Mouse (Mus musculus): ENCODE measurements at regions not wholly inside any gene's neighbourhood (a gene's known extent, or its start where the extent isn't known, plus 50 kb on each side); places are given as distances from the start of the nearest gene placed in this dataset.

DNA sequence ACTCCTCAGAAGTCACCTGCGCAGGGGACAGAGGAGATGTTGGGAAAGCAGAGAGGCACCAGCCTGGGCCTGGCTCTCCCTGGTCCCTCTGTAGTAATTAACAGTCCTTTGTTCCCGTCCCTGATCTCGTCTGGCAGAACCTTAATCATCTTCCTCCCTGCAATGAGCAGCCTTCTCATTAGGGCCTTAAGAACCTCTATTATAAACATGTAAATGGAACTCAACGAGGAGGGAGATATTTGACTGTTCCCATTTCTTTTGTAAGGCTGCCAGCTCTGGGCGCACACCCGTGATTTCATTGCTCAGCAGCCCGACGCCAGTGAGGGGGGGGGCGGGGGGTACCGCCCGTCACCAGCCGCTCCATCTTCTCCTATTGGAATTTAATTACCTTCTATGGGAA is 81.8 kb upstream of the Thy1 start:
- Histone ChIP-seq H3K4me3 (replicated peaks) (no peak overlapping the region), H3K9ac (no peak overlapping the region), H3K4me1 (peaks cover 12% of the 10 kb centered on the region; the same call in 1 of the 2 replicates), H3K27me3 (peaks cover 76% of the 10 kb centered on the region), H3K4me2 (no peak overlapping the region), H3K27ac (peak overlapping the region; percentile 70), H3K9me3 (no peaks in the 10 kb centered on the region), H3K36me3 (replicated peaks) (no peaks in the 10 kb centered on the region)
- 14% methylated on average over 12 of the region's 12 CpGs for WGBS
- peak; percentile 83 for ATAC-seq (ENCODE audit: low FRiP score)

DNA sequence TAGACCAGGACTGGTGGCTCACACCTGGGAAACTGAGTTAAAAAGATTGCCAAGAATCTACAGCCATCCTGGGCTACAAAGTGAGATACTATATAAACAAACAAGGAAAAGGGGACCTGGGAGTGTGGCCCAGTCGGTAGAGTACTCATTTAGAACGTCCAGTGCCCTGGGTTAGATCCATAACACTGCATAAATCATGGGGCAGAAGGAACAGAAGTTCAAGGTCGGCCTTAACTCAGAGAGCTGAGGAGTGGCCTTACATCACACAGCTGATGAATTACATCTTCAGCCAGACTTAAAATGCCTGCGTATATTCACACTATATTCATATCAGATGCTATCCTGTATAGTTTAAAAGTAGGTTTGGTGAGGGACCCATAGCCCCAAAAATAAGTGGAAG is 78.0 kb upstream of the Thy1 start:
- H3K4me3 ChIP-seq (replicated peaks), result no peak overlapping the region
- H3K4me1 ChIP-seq, result peaks cover 33% of the 10 kb centered on the region
- H3K4me2 ChIP-seq, result no peak overlapping the region
- no peak for ATAC-seq (ENCODE audit: low FRiP score)
- peaks cover 48% of the 10 kb centered on the region for H3K27me3 ChIP-seq
- H3K9ac ChIP-seq, result no peak overlapping the region
- WGBS, result 73% methylated on average over 4 of the region's 4 CpGs
- H3K9me3 ChIP-seq, result no peaks in the 10 kb centered on the region
- no peaks in the 10 kb centered on the region for H3K36me3 ChIP-seq (replicated peaks)
- H3K27ac ChIP-seq, result no peak overlapping the region

DNA sequence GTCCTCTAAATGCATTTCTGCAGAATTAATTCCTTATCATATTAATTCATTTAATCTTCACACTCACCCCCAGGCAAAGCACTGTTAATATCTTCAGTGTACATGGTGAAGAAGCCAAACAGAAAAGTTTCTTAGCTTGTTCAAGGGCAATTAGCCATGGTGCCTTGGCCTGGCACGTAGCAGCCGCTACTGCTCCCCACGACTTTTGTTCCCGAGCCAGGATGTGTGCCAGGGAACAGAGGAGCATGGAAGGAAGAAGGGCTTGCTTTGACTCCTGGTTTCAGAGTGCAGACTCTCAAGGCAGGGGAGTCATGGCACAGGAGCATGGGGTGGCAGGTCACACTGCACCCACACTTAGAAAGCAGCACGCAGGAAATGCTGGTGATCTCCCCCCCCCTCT is 77.4 kb upstream of the Thy1 start:
- WGBS, result 85% methylated on average over 5 of the region's 5 CpGs
- Histone ChIP-seq H3K9ac (no peak overlapping the region), H3K36me3 (replicated peaks) (no peaks in the 10 kb centered on the region), H3K9me3 (no peaks in the 10 kb centered on the region), H3K4me2 (no peak overlapping the region), H3K27me3 (peaks cover 46% of the 10 kb centered on the region), H3K4me3 (replicated peaks) (no peak overlapping the region), H3K4me1 (peaks cover 39% of the 10 kb centered on the region), H3K27ac (no peak overlapping the region)
- ATAC-seq (ENCODE audit: low FRiP score), result no peak

DNA sequence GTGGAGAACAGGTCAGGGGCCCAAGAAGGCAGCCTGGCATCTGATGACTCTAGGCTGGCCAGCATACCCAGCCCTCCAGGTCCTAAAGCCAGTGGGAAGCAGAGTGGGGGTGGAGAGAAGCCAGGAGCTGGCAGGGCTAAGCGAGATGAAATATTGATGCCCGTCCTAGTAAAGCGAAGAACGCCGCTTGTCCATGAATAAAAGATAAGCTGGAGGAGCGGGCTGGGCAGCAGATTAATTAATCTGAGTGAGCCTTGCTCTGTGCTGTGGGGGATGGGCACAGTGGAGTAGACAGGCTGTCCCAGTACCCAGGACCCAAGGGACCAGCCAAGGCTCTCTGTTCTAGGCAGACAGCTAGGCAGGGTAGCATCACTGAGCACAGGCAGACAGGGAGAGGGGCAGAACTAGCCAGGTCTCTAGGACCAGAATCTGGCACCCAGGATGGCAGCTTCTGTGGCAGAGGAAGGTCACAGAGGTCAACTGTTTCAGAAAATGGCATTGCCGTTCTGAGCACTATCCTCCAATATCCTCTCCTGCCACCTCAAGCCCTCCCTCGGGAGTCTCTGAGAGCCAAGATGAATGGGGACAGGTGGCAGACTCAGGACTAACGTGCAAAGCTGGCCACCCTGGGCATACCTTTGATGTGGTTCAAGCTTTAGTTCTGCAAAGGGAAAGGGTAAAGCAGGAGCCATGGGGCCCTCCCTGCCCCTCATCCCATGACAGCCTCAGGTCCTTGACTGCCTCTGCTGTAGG is 73.0 kb upstream of the Thy1 start:
- Histone ChIP-seq H3K4me3 (replicated peaks) (no peak overlapping the region; the same call in 1 of the 2 replicates), H3K4me2 (peak overlapping the region; percentile 22; the same call in 1 of the 2 replicates), H3K27ac (0 out of 2 replicates have a peak overlapping the region, but pooled peaks have one; percentile 25), H3K9me3 (no peaks in the 10 kb centered on the region), H3K36me3 (replicated peaks) (no peaks in the 10 kb centered on the region), H3K9ac (no peak overlapping the region), H3K4me1 (peaks cover 34% of the 10 kb centered on the region), H3K27me3 (peaks cover 35% of the 10 kb centered on the region)
- ATAC-seq (ENCODE audit: low FRiP score), result peak; percentile 66
- 33% methylated on average over 9 of the region's 9 CpGs for WGBS

DNA sequence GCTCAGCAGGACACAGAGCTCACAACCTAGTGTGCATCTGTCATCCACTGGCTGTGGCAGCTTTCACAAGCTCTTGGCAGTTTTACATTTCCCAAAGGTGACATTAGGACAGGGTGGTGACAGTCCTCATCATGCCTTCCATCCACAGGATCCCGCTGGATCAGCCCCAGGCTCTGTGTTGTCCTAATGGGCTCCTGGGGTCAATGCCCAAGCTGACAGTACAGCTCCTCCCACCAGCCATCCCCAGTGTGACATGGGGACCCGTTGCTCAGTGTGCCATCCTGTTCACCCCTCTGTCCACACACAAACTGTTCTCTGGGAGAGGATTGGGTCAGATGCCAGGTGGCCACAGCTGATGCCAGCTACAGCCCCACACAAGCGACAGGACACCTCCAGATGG is 72.3 kb upstream of the Thy1 start:
- no peak for ATAC-seq (ENCODE audit: low FRiP score)
- peaks cover 34% of the 10 kb centered on the region for H3K27me3 ChIP-seq
- H3K4me2 ChIP-seq, result no peak overlapping the region
- H3K9ac ChIP-seq, result no peak overlapping the region
- no peak overlapping the region for H3K27ac ChIP-seq
- no peak overlapping the region for H3K4me3 ChIP-seq (replicated peaks)
- no peaks in the 10 kb centered on the region for H3K36me3 ChIP-seq (replicated peaks)
- H3K4me1 ChIP-seq, result peaks cover 34% of the 10 kb centered on the region
- no peaks in the 10 kb centered on the region for H3K9me3 ChIP-seq
- 71% methylated on average over 3 of the region's 3 CpGs for WGBS

DNA sequence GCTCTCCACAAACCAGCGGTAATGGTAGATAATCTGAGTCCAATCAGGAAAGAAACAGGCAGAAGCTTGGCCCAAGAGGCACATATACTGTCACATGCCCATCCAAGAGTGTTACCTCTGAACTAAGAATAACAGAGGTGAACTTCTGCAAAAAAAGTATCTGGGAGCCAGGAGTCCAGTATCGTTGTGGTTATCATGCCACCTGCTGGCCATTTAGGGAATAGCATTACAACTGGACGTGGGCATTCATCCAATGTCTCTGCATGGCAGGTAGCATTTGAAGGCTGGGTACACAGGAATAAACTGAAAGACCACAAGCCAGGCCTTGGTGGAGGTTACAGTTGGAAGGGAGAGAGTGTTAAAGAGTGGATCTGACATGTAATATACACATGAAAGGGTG is 70.9 kb upstream of the Thy1 start:
- no peak for ATAC-seq (ENCODE audit: low FRiP score)
- H3K36me3 ChIP-seq (replicated peaks), result no peaks in the 10 kb centered on the region
- peaks cover 34% of the 10 kb centered on the region for H3K4me1 ChIP-seq
- H3K9ac ChIP-seq, result no peak overlapping the region
- peaks cover 25% of the 10 kb centered on the region for H3K27me3 ChIP-seq
- no peaks in the 10 kb centered on the region for H3K9me3 ChIP-seq
- 7% methylated on average over 3 of the region's 3 CpGs for WGBS
- H3K4me2 ChIP-seq, result no peak overlapping the region
- H3K4me3 ChIP-seq (replicated peaks), result no peak overlapping the region
- H3K27ac ChIP-seq, result no peak overlapping the region

DNA sequence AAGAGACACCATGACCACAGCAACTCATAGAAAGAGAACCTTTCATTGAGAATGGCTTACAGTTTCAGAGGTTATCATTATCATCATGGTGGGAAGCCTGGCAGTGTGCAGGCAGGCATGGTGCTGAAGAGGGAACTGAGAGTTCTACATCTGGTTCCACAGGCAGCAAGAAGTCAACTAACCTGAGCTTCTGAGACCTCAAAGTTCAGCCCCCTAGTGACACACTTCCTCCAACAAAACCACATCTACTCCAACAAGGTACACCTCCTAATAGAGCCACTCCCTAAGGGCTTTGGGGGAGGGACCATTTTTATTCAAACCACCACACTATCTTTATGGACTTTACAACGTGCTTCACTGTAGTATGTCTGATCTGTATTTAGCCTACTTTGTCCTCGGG is 67.8 kb upstream of the Thy1 start:
- Histone ChIP-seq H3K4me1 (peaks cover 12% of the 10 kb centered on the region), H3K9me3 (no peaks in the 10 kb centered on the region), H3K9ac (no peak overlapping the region), H3K27ac (no peak overlapping the region), H3K36me3 (replicated peaks) (no peaks in the 10 kb centered on the region), H3K27me3 (peaks cover 22% of the 10 kb centered on the region), H3K4me2 (no peak overlapping the region), H3K4me3 (replicated peaks) (no peak overlapping the region)
- 84% methylated on average over 2 of the region's 2 CpGs for WGBS
- no peak for ATAC-seq (ENCODE audit: low FRiP score)

DNA sequence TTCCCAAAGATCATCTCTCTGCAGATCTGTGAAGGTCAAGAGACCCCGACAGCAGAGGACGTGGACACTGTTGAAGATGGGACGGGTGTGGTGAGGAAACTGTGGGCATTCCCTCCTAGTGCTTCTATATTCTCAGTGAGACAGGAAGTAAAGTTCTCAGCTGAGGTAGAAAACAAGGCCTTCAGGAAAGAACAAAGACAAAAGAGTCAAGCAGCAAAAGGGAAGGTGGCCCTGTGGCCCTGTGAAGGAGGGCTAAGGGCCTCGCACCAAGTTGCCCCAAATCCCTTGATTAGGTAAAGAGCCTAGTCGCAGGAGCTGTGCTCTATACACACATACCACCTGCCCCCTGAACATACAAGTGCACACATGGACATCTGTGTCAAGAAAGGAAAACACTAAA is 66.8 kb upstream of the Thy1 start:
- H3K9me3 ChIP-seq, result no peaks in the 10 kb centered on the region
- WGBS, result 93% methylated on average over 5 of the region's 5 CpGs
- no peak overlapping the region for H3K27ac ChIP-seq
- no peaks in the 10 kb centered on the region for H3K36me3 ChIP-seq (replicated peaks)
- H3K4me1 ChIP-seq, result 0 out of 2 replicates have a peak, but pooled peaks cover 4% of the 10 kb centered on the region
- H3K9ac ChIP-seq, result no peak overlapping the region
- ATAC-seq (ENCODE audit: low FRiP score), result no peak
- 0 out of 2 replicates have a peak, but pooled peaks cover 13% of the 10 kb centered on the region for H3K27me3 ChIP-seq
- no peak overlapping the region for H3K4me2 ChIP-seq
- no peak overlapping the region for H3K4me3 ChIP-seq (replicated peaks)

DNA sequence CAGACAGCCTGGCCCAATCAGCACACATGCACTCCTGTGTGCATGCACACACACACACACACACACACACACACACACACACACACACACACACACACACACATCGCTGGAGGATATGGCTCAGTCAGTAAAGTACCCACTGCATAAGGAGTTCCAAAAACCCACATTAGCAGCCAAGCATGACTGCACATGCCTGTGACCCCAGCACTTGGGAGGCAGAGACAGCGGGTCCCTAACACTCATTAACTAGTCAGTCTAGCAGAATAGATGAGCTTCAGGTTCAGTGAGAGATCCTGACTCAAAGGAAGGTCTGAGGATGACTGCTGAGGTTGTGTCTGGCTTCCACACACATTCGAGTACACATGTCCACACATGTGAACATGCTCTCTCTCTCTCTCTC is 65.4 kb upstream of the Thy1 start:
- 72% methylated on average over 3 of the region's 3 CpGs for WGBS
- no peak for ATAC-seq (ENCODE audit: low FRiP score)
- Histone ChIP-seq H3K9me3 (no peaks in the 10 kb centered on the region), H3K4me1 (no peaks in the 10 kb centered on the region), H3K9ac (no peak overlapping the region), H3K4me2 (no peak overlapping the region), H3K27me3 (0 out of 2 replicates have a peak, but pooled peaks cover 6% of the 10 kb centered on the region), H3K36me3 (replicated peaks) (no peaks in the 10 kb centered on the region), H3K4me3 (replicated peaks) (no peak overlapping the region), H3K27ac (no peak overlapping the region)

DNA sequence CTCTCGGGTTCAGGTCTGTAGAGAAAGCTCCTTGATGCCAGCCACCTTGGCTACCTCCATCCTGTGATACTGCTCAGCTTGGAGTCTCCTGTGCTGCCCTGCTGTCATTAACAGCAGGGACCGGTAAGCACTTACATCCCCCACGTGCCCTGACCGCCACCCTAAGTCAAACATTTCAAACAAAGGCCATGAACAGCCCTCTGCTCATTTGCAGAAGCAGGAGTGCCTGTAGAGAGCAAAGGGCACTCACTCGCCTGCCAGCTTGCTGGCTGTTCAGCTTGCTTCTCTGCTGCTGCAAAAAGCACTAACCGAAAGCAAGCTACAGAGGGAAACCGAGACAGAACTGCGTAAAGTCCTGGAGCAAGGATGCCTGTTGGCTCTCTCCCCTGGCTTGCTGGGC is 61.8 kb upstream of the Thy1 start:
- no peak overlapping the region for H3K27ac ChIP-seq
- no peaks in the 10 kb centered on the region for H3K4me1 ChIP-seq
- no peak overlapping the region for H3K4me3 ChIP-seq (replicated peaks)
- WGBS, result 36% methylated on average over 8 of the region's 8 CpGs
- no peaks in the 10 kb centered on the region for H3K36me3 ChIP-seq (replicated peaks)
- H3K27me3 ChIP-seq, result 0 out of 2 replicates have a peak, but pooled peaks cover 4% of the 10 kb centered on the region
- no peaks in the 10 kb centered on the region for H3K9me3 ChIP-seq
- no peak for ATAC-seq (ENCODE audit: low FRiP score)
- H3K9ac ChIP-seq, result no peak overlapping the region
- H3K4me2 ChIP-seq, result no peak overlapping the region

DNA sequence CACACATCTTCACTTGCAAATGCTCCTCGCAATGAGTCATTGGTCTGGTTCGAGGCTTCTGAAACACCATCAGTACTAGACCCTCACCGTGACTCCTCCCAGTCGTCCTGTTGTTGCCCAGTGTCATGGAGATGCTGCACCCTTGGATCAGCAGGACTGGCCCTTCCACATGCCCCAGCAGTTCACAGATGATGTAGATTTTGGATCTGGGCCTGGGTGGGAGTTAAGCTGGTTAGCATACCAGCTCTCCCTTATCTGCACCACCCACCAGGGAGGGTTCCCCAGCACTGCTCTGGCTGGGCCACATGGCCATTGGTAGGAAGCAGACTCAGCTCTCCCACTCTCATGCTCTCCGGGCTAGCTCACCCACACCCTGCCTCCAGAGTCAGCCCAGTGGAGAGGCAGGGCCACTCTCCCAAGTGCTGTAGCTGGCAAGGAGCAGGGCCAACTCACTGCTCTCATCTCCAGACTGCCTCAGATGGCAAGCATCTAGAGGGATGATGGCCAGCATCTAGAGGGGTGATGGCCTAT is 60.8 kb upstream of the Thy1 start:
- H3K27ac ChIP-seq, result no peak overlapping the region
- no peaks in the 10 kb centered on the region for H3K9me3 ChIP-seq
- H3K27me3 ChIP-seq, result 0 out of 2 replicates have a peak, but pooled peaks cover 4% of the 10 kb centered on the region
- H3K4me2 ChIP-seq, result no peak overlapping the region
- H3K4me1 ChIP-seq, result no peaks in the 10 kb centered on the region
- H3K9ac ChIP-seq, result no peak overlapping the region
- 79% methylated on average over 5 of the region's 5 CpGs for WGBS
- ATAC-seq (ENCODE audit: low FRiP score), result no peak
- no peaks in the 10 kb centered on the region for H3K36me3 ChIP-seq (replicated peaks)
- H3K4me3 ChIP-seq (replicated peaks), result no peak overlapping the region

DNA sequence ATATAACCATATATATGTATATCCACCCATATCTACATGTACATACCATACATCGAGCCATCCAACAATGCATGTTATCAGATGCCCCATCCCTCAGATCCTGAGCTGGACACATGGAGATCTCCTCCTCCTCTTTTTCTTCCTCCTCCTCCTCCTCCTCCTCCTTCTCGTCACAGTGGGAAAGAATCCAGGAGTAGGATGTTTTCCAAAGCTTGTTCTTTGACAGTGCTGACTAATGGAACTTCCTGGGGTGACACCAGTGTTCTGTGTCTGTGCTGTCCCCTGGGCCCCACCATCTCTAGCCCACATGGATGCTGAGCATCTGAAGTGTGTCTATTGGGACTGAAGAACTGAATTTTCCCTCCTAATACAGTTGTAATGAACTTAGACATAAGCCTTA is 60.0 kb upstream of the Thy1 start:
- Histone ChIP-seq H3K4me3 (replicated peaks) (no peak overlapping the region), H3K4me1 (no peaks in the 10 kb centered on the region), H3K36me3 (replicated peaks) (no peaks in the 10 kb centered on the region), H3K4me2 (no peak overlapping the region), H3K9me3 (no peaks in the 10 kb centered on the region), H3K9ac (no peak overlapping the region), H3K27ac (no peak overlapping the region), H3K27me3 (0 out of 2 replicates have a peak, but pooled peaks cover 4% of the 10 kb centered on the region)
- 65% methylated on average over 2 of the region's 2 CpGs for WGBS
- ATAC-seq (ENCODE audit: low FRiP score), result no peak

Measured in forebrain, embryonic 12.5 days (tissue).